Mouse (Mus musculus) telencephalon, adult 2 months (tissue): ENCODE data around the gene Stra6.

Experiments
- DNase-seq: peaks from one replicate; pipeline ENCODE4 v3.0.0-alpha.2; 2011; ENCODE audit warnings: low read depth, low spot score

Gene Stra6

GRCm38 (mm10) chr9:58049861-58050260 is 13.7 kb upstream of the Stra6 start:
- no peak for DNase-seq

DNA sequence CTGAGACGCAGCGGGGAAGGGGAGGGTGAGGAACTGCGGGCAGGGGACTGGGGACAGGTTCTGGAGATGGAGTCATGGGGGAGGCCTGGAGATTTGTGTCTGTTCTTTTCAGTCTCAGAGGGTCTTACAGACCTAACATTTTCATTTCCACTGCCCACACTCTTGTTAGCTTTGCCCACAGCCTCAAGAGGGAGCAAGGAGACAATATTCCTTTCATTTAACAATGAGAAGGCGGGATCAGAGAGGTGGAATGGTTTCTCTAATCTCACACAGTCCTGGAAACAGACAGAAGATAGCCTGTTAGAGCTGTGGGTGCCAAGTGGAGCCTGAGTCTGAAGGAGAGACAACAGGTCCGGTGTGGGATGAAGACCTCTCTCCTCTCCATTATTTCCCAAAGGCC is 11.7 kb upstream of the Stra6 start:
- DNase-seq: no peak

DNA sequence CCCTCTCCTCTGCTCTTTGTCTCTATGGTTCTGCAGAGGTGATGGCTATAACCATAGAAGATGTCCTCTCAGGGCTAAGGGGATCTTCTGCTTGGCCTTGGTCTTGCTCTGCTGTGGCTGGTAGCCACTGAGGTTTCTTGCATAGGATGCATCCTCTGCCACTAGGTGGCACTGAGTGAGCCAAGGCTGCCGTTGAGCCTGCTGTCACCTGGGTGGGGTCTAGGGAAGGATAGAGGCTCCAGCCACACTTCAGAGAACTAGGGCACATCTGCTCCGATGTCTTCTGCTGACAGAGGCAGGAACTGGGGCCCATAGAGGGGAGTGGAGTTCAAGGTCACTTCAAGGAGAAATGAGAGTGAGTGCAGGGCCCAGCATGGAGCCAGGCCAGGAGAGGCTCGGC is 10.5 kb upstream of the Stra6 start:
- no peak for DNase-seq

GRCm38 (mm10) chr9:58053544-58053943 is 10.0 kb upstream of the Stra6 start:
- no peak for DNase-seq

DNA sequence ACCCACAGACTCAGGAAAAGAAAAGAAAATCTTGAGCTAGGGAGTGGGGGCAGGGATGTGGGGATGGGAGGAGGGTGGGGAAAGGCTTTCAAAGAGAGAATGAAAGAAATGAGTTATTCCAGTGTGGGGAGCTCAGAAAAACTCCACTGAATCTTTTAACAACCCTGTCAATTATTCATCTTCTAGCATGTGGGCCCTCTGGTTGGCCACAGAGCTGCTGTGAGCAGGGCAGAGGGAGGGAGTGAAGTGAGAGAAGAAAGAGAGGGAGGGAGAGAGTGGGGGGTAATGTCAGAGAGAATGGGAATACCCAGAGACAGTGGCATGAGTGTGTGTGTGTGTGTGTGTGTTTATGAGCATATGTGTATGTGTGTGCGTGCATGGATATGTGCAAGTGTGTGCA is 9.6 kb upstream of the Stra6 start:
- DNase-seq: no peak

- DNase-seq: no peak
Measured at GRCm38 (mm10) chr9:58055666-58056065, 7.9 kb upstream of the Stra6 start.

DNA sequence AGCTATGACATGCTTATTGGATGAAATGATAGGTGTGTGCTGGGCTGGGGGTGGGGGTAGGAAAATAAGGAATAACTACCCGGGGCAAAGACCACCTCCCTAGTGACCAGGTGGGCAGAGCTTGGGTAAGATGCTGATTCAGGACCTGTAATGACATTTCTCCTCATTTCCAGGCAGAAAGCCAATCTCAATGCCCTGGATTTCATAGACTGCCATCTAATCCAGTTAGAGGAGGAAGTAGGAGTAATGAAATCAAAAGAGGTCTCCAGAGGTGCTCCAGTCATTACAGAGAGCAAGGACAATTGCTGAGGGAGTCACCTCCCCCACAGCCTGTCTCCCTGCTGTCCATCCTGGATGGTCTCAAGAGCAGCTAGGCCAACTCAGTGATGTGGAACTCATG is 3.7 kb upstream of the Stra6 start:
- no peak for DNase-seq

- DNase-seq: no peak
Measured at GRCm38 (mm10) chr9:58060677-58061667, 2.6 kb upstream of the Stra6 start.

- no peak for DNase-seq
Measured at GRCm38 (mm10) chr9:58065532-58065931, 1.9 kb downstream of the Stra6 start.

- DNase-seq: no peak
Measured at GRCm38 (mm10) chr9:58065977-58066730, 2.6 kb downstream of the Stra6 start.

- DNase-seq: peak; percentile 89
Measured at GRCm38 (mm10) chr9:58066731-58067095, 3.1 kb downstream of the Stra6 start.

GRCm38 (mm10) chr9:58067546-58067945 is 4.0 kb downstream of the Stra6 start:
- DNase-seq: peak; percentile 58

DNA sequence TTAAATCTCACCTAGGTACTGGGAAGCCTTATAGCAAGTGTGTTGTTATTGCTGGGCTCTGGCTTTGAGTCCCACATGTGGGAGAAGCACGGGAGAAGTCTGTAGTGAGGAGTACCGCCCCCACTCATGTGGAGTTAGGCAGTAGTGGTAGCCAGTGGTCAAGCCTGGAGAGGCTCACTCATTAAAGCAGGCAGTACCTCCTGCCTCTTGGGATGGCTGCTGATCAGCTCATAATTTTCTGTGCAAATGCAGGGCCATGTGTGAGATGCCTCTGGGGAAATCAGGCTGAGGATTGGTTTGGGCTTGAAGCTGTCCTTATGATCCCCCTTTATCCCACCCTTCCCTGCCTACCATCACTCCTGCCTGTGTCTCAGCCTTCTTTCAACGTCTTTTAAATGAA is 11.0 kb downstream of the Stra6 start:
- no peak for DNase-seq

- DNase-seq: no peak
Measured at GRCm38 (mm10) chr9:58084586-58084985, 21.0 kb downstream of the Stra6 start.

DNA sequence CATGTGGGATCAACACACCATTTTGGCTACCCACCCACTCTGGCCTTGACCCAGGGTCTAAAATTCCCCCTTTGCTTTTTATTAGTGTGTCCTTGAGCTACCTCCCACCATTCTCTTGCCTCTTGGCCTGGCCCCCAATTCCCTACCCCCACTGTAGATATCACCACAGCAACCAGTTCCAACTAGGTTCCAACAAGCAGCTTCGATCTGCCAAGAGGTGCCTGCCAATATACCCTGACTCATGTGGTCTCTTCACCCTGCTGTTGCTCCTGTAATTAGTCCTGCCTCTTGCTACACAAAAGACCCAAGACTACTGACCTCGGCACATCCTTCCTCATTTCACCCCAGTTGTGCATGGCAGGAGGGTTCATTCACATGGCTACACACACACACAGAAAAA is 21.5 kb downstream of the Stra6 start:
- no peak for DNase-seq

DNA sequence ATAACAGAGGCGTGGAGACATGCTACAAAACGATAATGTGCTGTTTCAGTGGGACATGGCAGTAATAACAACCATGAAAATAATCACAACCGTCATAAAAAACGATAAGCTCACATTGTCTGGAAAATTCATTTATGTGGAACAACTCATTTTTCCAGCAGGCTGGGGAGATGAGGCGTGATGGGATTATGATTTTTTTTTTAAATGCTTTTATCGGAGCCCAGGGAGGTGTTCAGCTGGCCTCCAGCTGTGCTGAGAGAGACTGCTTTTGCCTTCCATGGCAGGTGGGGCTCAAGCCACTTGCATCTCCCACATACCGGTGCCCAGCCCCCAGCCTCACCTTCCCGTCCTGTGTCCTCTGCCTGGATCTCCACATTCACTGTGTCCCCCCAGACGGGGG is 22.6 kb downstream of the Stra6 start:
- no peak for DNase-seq

DNA sequence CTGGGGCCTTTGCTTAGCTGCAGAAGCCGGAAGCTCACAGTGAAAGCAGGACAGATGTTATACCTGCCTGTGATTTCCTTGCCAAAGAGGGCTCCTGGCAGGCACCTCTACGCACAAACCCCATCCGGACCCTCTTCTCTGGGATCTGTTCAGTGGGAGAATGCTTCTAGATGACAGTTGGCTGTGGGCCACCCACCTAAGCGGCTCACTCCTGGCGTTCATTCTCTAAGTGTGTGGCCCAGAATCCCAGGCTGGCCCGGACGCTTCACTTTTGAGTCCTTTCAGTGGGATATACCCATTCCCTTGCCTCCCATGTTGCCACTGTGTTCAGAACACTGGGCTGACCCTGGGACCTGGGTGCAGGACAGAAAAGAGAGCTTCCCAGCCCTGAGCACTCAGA is 23.3 kb downstream of the Stra6 start:
- DNase-seq: no peak

DNA sequence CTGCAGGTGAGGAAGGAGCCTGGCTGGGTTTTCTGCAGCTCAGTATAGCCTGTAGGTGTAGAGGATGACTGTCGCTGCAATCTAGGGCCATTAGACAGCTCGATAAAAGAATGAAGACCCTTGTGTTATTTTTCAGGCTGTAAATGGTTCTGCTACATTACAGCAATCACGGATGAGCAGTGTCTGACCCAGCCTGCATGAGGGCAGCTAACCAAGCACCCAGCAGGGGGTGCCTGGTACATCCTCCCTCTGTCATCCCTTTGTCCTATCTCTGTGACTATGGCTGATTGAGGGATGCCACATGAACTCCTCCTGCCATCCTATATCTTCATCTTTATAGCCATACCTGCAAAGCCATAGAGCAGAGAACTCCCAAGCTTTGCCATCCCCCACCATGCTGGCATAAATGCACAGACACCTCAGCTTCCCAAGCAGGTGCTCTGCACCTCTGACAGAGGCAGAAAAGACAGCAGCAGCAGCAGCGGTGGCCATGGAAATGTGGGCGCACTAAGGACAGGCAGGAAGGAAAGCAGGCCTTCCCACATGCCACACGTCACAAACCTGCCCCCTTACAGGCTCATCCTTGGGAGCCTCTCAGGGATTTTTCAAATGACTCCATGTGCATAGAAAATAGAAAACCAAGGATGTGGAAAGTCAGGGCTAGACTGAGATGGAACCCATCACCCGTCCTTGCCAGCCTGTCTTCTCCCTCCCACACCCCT is 23.9 kb downstream of the Stra6 start:
- no peak for DNase-seq

GRCm38 (mm10) chr9:58091623-58092425 is 28.2 kb downstream of the Stra6 start:
- DNase-seq: no peak

- no peak for DNase-seq
Measured at GRCm38 (mm10) chr9:58092581-58093269, 29.1 kb downstream of the Stra6 start.

DNA sequence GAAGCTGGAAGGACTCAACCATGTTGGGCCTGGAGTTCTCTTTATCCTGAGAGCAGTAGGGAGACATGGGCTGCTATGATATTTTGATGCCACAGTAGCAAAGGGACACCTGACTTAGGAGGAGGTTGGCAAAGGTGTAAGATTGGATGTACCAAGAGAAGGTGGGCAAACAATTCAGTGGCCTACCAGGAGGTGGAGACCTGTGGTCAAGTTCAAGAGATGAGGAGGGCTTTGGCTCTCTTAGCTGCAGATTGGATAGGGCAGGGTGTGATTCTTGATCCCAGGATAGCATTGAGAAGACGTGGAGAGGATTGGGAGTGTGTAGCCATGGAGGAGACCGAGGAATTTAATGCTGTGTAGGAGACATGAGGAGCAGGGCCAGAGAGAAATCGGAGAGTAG is 30.2 kb downstream of the Stra6 start:
- DNase-seq: no peak
